Mouse (Mus musculus): Measurements from ENCODE around the gene Wwox. TPM values are rescaled to one million over a fixed set of nuclear protein-coding genes. Genes with fewer than 3 reads are reported as not detected.

Wwox gene
- total and polyA plus RNA-seq, 3 experiments = 7.8 to 11.5 (median 9.1) TPM

DNA sequence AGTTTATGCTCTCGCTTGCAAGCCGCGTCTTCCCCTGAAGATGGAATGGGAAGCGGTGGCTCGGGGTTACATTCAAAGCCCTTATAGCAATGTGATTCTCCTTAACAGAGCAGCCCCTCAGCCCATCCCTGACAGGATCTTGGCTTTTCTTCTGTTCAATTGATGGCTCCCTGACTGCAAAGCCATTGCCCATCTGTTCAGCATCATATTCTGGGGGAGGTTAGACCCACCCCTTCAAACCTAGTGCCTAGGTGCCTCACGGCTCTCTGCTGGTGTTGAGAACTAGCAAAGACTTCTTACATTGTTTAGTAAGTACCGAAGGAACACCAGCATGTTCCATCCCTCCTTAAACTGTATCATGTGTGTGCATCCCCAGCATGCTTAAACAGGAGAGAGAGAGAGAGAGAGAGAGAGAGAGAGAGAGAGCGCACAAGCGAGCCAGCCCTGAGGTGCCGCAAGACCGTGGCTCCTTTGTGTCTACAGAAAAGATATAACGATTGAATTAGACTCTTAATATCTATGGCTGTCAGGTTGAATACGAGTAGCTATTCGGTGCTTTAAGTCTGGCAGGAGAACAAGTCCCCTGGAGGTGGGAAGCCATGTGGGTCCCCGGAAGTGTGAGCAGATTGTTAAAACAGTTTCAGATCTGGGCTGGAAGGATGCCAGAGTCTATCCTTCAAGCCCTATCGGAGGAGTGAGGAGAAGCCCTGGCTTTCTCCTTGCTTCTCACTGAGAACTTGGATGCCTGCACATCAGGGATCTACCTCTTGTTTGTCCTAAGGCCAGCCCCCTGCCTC, 450.3 kb downstream of the Wwox start:
- Histone ChIP-seq H3K4me1 (ENCODE audit: control insufficient read depth in 1 of 2, insufficient read depth in 2 of 2) (peaks cover 0 to 11% of the 10 kb centered on the region in 2 experiments; a peak in 1 of 4 replicates), H3K9me3 (replicated peaks; ENCODE audit: low read length) (peaks cover 7% of the 10 kb centered on the region), H3K4me3 (replicated peaks in 1 of 3; ENCODE audit: low read depth in 2 of 3, low read length in 2 of 3, poor library complexity in 1 of 3) (no peak overlapping the region), H3K36me3 (replicated peaks in 1 of 2; ENCODE audit: control insufficient read depth in 1 of 2, insufficient read depth in 1 of 2, low read length in 1 of 2) (no peaks in the 10 kb centered on the region), H3K27ac (ENCODE audit: insufficient read depth, low read depth) (no peak overlapping the region), H3K79me2 (replicated peaks; ENCODE audit: control insufficient read depth, extremely low read depth, insufficient read depth, poor library complexity, severe bottlenecking) (no peaks in the 10 kb centered on the region), H3K4me2 (ENCODE audit: insufficient read depth, low read depth, poor library complexity, severe bottlenecking) (no peak overlapping the region), H3K9ac (ENCODE audit: insufficient read depth, low read depth) (no peak overlapping the region), H3K27me3 (replicated peaks) (no peaks in the 10 kb centered on the region)
- DNase-seq (ENCODE audit: extremely low read depth) = no peak
- dilution Hi-C loops (cut with MboI; ENCODE audit: extremely low pct_ligation_motif_present, extremely low pct_unique_long_range_greater_than_20kb, low sequenced_read_pairs) = no loop called here
- TF ChIP-seq JUN (IDR thresholded peaks at IDR 0.05; ENCODE audit: insufficient read depth, low read depth, low read length) (no peak), MAFK (IDR thresholded peaks at IDR 0.05; ENCODE audit: insufficient replicate concordance, low read length) (no peak), PAX5 (IDR thresholded peaks at IDR 0.05; ENCODE audit: low read length) (no peak), RAD21 (IDR thresholded peaks at IDR 0.05; ENCODE audit: low read depth, low read length) (no peak), MAX (IDR thresholded peaks at IDR 0.05; ENCODE audit: low read length) (no peak), CHD1 (IDR thresholded peaks at IDR 0.05; ENCODE audit: low read depth, low read length) (no peak), E2F4 (IDR thresholded peaks at IDR 0.05; ENCODE audit: insufficient replicate concordance, low read depth, low read length) (no peak), POLR2A (IDR thresholded peaks at IDR 0.05; ENCODE audit: low read depth, low read length) (no peak), ZNF384 (IDR thresholded peaks at IDR 0.05; ENCODE audit: low read depth, low read length) (no peak), CHD2 (IDR thresholded peaks at IDR 0.05; ENCODE audit: low read length) (no peak)
- in situ Hi-C loops (cut with MboI; ENCODE audit: low pct_ligation_motif_present, low pct_unique_long_range_greater_than_20kb, low sequenced_read_pairs) = loop anchor here (10.0 kb wide), 1 partner anchor 75 kb away; no protein-coding TSS in a partner anchor

DNA sequence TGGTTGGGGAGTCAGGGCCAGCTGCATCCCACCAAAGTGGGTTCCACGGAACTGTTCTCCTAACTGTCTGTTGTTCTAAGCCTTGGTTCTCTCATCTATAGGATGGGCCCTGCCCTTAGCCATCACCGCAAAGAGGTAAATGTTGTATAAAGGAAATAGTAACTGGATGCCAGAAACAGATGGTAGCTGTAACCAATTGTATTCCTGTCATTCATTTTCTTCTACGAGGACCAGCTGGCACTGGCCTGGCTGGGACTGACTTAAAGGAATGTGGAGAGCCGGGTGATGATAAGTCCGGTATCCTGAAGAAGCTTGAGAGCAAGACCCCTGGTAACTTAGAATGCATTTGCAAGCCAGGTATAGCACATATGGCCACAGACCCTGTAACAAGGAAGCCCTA, 451.0 kb downstream of the Wwox start:
- TF ChIP-seq ZMIZ1 (IDR thresholded peaks at IDR 0.05; ENCODE audit: low read depth, low read length) (no peak), NELFE (IDR thresholded peaks at IDR 0.05; ENCODE audit: low read depth, low read length) (no peak), ZC3H11A (IDR thresholded peaks at IDR 0.05; ENCODE audit: low read depth, low read length) (no peak)
- no peak for DNase-seq (ENCODE audit: extremely low read depth)
- Histone ChIP-seq H3K9ac (ENCODE audit: insufficient read depth, low read depth) (no peak overlapping the region), H3K9me3 (replicated peaks; ENCODE audit: low read length) (peaks cover 7% of the 10 kb centered on the region), H3K4me3 (replicated peaks in 1 of 3; ENCODE audit: low read depth in 2 of 3, low read length in 2 of 3, poor library complexity in 1 of 3) (no peak overlapping the region), H3K4me2 (ENCODE audit: insufficient read depth, low read depth, poor library complexity, severe bottlenecking) (no peak overlapping the region), H3K27me3 (replicated peaks) (no peaks in the 10 kb centered on the region), H3K79me2 (replicated peaks; ENCODE audit: control insufficient read depth, extremely low read depth, insufficient read depth, poor library complexity, severe bottlenecking) (no peaks in the 10 kb centered on the region), H3K27ac (ENCODE audit: insufficient read depth, low read depth) (no peak overlapping the region), H3K4me1 (ENCODE audit: control insufficient read depth in 1 of 2, insufficient read depth in 2 of 2) (peaks cover 0 to 4% of the 10 kb centered on the region in 2 experiments; a peak in 1 of 4 replicates), H3K36me3 (replicated peaks in 1 of 2; ENCODE audit: control insufficient read depth in 1 of 2, insufficient read depth in 1 of 2, low read length in 1 of 2) (no peaks in the 10 kb centered on the region)
- dilution Hi-C loops (cut with MboI; ENCODE audit: extremely low pct_ligation_motif_present, extremely low pct_unique_long_range_greater_than_20kb, low sequenced_read_pairs) = no loop called here
- in situ Hi-C loops (cut with MboI; ENCODE audit: low pct_ligation_motif_present, low pct_unique_long_range_greater_than_20kb, low sequenced_read_pairs) = no loop called here

DNA sequence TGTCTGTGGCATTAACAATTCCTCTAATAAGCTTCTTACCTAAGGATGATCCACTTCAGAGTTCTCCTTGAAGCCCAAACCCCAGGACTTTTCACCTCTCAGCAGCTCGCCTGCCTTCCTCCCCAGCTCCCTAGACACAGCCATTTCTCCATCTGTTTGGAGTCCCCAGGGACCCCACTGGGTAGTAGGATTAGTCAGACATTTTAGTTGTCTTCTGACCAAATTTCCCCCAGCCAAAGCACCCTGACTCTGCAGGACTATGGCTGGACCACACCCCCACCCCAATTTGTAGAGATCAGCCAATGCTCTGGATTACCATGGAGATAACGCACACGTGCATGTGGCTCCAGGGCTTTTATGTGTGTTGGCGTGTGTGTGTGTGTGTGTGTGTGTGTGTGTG, 451.8 kb downstream of the Wwox start:
- Histone ChIP-seq H3K79me2 (replicated peaks; ENCODE audit: control insufficient read depth, extremely low read depth, insufficient read depth, poor library complexity, severe bottlenecking) (no peaks in the 10 kb centered on the region), H3K27ac (ENCODE audit: insufficient read depth, low read depth) (no peak overlapping the region), H3K9ac (ENCODE audit: insufficient read depth, low read depth) (no peak overlapping the region), H3K4me3 (replicated peaks in 1 of 3; ENCODE audit: low read depth in 2 of 3, low read length in 2 of 3, poor library complexity in 1 of 3) (no peak overlapping the region), H3K4me1 (ENCODE audit: control insufficient read depth in 1 of 2, insufficient read depth in 2 of 2) (peaks cover 0 to 3% of the 10 kb centered on the region in 2 experiments; a peak in 1 of 4 replicates), H3K36me3 (replicated peaks in 1 of 2; ENCODE audit: control insufficient read depth in 1 of 2, insufficient read depth in 1 of 2, low read length in 1 of 2) (no peaks in the 10 kb centered on the region), H3K27me3 (replicated peaks) (no peaks in the 10 kb centered on the region), H3K9me3 (replicated peaks; ENCODE audit: low read length) (peaks cover 7% of the 10 kb centered on the region), H3K4me2 (ENCODE audit: insufficient read depth, low read depth, poor library complexity, severe bottlenecking) (no peak overlapping the region)
- TF ChIP-seq USF1 (IDR thresholded peaks at IDR 0.05; ENCODE audit: low read depth, low read length) (no peak), CTCF (conservative IDR thresholded peaks at IDR 0.05 in 1 of 2, IDR thresholded peaks at IDR 0.05 in 1 of 2; ENCODE audit: low read depth in 2 of 2, low read length in 2 of 2) (no peak), MEF2A (IDR thresholded peaks at IDR 0.05; ENCODE audit: borderline replicate concordance, low read depth, low read length) (no peak), PAX5 (IDR thresholded peaks at IDR 0.05; ENCODE audit: low read length) (no peak), POLR2A (IDR thresholded peaks at IDR 0.05; ENCODE audit: low read depth, low read length) (no peak), KAT2A (IDR thresholded peaks at IDR 0.05; ENCODE audit: insufficient replicate concordance, low read length) (no peak), MYC (IDR thresholded peaks at IDR 0.05; ENCODE audit: low read depth, low read length) (no peak), ZKSCAN1 (IDR thresholded peaks at IDR 0.05; ENCODE audit: borderline replicate concordance, low read depth, low read length) (no peak), GABPA (IDR thresholded peaks at IDR 0.05; ENCODE audit: insufficient replicate concordance, low read depth, low read length) (no peak), MAZ (IDR thresholded peaks at IDR 0.05; ENCODE audit: low read depth, low read length) (no peak)
- in situ Hi-C loops (cut with MboI; ENCODE audit: low pct_ligation_motif_present, low pct_unique_long_range_greater_than_20kb, low sequenced_read_pairs) (no loop called here), dilution Hi-C loops (cut with MboI; ENCODE audit: extremely low pct_ligation_motif_present, extremely low pct_unique_long_range_greater_than_20kb, low sequenced_read_pairs) (no loop called here)
- no peak for DNase-seq (ENCODE audit: extremely low read depth)
